Mouse (Mus musculus): Measurements from ENCODE around the gene Ank. TPM values are rescaled to one million over a fixed set of nuclear protein-coding genes. Genes with fewer than 3 reads are reported as not detected.

The Ank gene
- polyA plus RNA-seq, 1 experiment from 2014 or later, result 10.4 TPM

GRCm38 (mm10) chr15:27502338-27502737 lies 35.9 kb downstream of the Ank start:
- WGBS, result 92% methylated on average over 13 of the region's 13 CpGs
- H3K9ac ChIP-seq (replicated peaks), result no peak overlapping the region
- H3K9me3 ChIP-seq, result no peaks in the 10 kb centered on the region
- H3K27me3 ChIP-seq, result no peaks in the 10 kb centered on the region; the same call in 1 of the 2 replicates
- no peak overlapping the region for H3K4me3 ChIP-seq
- H3K4me1 ChIP-seq, result peaks cover 7% of the 10 kb centered on the region; the same call in 1 of the 2 replicates
- H3K4me2 ChIP-seq (replicated peaks), result no peak overlapping the region
- H3K36me3 ChIP-seq, result no peaks in the 10 kb centered on the region
- no peak overlapping the region for H3K27ac ChIP-seq (replicated peaks)
- no peak for ATAC-seq (ENCODE audit: low FRiP score, low read depth)

GRCm38 (mm10) chr15:27503221-27503620 lies 36.7 kb downstream of the Ank start:
- Histone ChIP-seq H3K27ac (replicated peaks) (no peak overlapping the region), H3K4me1 (0 out of 2 replicates have a peak, but pooled peaks cover 2% of the 10 kb centered on the region), H3K9me3 (no peaks in the 10 kb centered on the region), H3K9ac (replicated peaks) (no peak overlapping the region), H3K27me3 (no peaks in the 10 kb centered on the region; the same call in 1 of the 2 replicates), H3K36me3 (no peaks in the 10 kb centered on the region), H3K4me2 (replicated peaks) (no peak overlapping the region), H3K4me3 (no peak overlapping the region)
- ATAC-seq (ENCODE audit: low FRiP score, low read depth), result no peak
- 95% methylated on average over 9 of the region's 9 CpGs for WGBS

- ATAC-seq (ENCODE audit: low FRiP score, low read depth), result no peak
- WGBS, result 84% methylated on average over 20 of the region's 20 CpGs
- Histone ChIP-seq H3K27me3 (no peaks in the 10 kb centered on the region; the same call in 1 of the 2 replicates), H3K4me2 (replicated peaks) (no peak overlapping the region), H3K27ac (replicated peaks) (no peak overlapping the region), H3K4me1 (0 out of 2 replicates have a peak, but pooled peaks cover 2% of the 10 kb centered on the region), H3K9me3 (no peaks in the 10 kb centered on the region), H3K36me3 (no peaks in the 10 kb centered on the region), H3K9ac (replicated peaks) (no peak overlapping the region), H3K4me3 (no peak overlapping the region)
Observed at GRCm38 (mm10) chr15:27503801-27504730, 37.6 kb downstream of the Ank start.

GRCm38 (mm10) chr15:27506127-27506886 lies 39.8 kb downstream of the Ank start:
- H3K9ac ChIP-seq (replicated peaks), result no peak overlapping the region
- ATAC-seq (ENCODE audit: low FRiP score, low read depth), result no peak
- H3K27me3 ChIP-seq, result no peaks in the 10 kb centered on the region; the same call in 1 of the 2 replicates
- 60% methylated on average over 5 of the region's 5 CpGs for WGBS
- no peaks in the 10 kb centered on the region for H3K9me3 ChIP-seq
- no peak overlapping the region for H3K27ac ChIP-seq (replicated peaks)
- no peak overlapping the region for H3K4me3 ChIP-seq
- H3K4me2 ChIP-seq (replicated peaks), result no peak overlapping the region
- no peaks in the 10 kb centered on the region for H3K36me3 ChIP-seq
- H3K4me1 ChIP-seq, result 0 out of 2 replicates have a peak, but pooled peaks cover 2% of the 10 kb centered on the region

GRCm38 (mm10) chr15:27506893-27507596 lies 40.6 kb downstream of the Ank start:
- no peaks in the 10 kb centered on the region for H3K9me3 ChIP-seq
- no peak overlapping the region for H3K9ac ChIP-seq (replicated peaks)
- no peak overlapping the region for H3K4me2 ChIP-seq (replicated peaks)
- H3K27me3 ChIP-seq, result no peaks in the 10 kb centered on the region
- ATAC-seq (ENCODE audit: low FRiP score, low read depth), result no peak
- H3K4me3 ChIP-seq, result no peak overlapping the region
- 0 out of 2 replicates have a peak, but pooled peaks cover 2% of the 10 kb centered on the region for H3K4me1 ChIP-seq
- WGBS, result 90% methylated on average over 15 of the region's 15 CpGs
- H3K36me3 ChIP-seq, result no peaks in the 10 kb centered on the region
- H3K27ac ChIP-seq (replicated peaks), result no peak overlapping the region

GRCm38 (mm10) chr15:27508169-27508568 lies 41.7 kb downstream of the Ank start:
- H3K27me3 ChIP-seq, result no peaks in the 10 kb centered on the region
- no peak for ATAC-seq (ENCODE audit: low FRiP score, low read depth)
- H3K4me3 ChIP-seq, result no peak overlapping the region
- no peaks in the 10 kb centered on the region for H3K4me1 ChIP-seq
- H3K9me3 ChIP-seq, result no peaks in the 10 kb centered on the region
- no peak overlapping the region for H3K27ac ChIP-seq (replicated peaks)
- WGBS, result 88% methylated on average over 7 of the region's 7 CpGs
- H3K9ac ChIP-seq (replicated peaks), result no peak overlapping the region
- no peaks in the 10 kb centered on the region for H3K36me3 ChIP-seq
- H3K4me2 ChIP-seq (replicated peaks), result no peak overlapping the region

- Histone ChIP-seq H3K27me3 (no peaks in the 10 kb centered on the region), H3K36me3 (no peaks in the 10 kb centered on the region), H3K4me2 (replicated peaks) (no peak overlapping the region), H3K4me3 (no peak overlapping the region), H3K27ac (replicated peaks) (no peak overlapping the region), H3K4me1 (no peaks in the 10 kb centered on the region), H3K9me3 (no peaks in the 10 kb centered on the region), H3K9ac (replicated peaks) (no peak overlapping the region)
- ATAC-seq (ENCODE audit: low FRiP score, low read depth), result no peak
- WGBS, result 96% methylated on average over 17 of the region's 17 CpGs
Observed at GRCm38 (mm10) chr15:27508982-27509381, 42.5 kb downstream of the Ank start.

GRCm38 (mm10) chr15:27516927-27517326 lies 50.5 kb downstream of the Ank start:
- Histone ChIP-seq H3K36me3 (no peaks in the 10 kb centered on the region), H3K27ac (replicated peaks) (no peak overlapping the region), H3K27me3 (no peaks in the 10 kb centered on the region), H3K4me3 (no peak overlapping the region), H3K4me2 (replicated peaks) (no peak overlapping the region), H3K9me3 (no peaks in the 10 kb centered on the region), H3K4me1 (peaks cover 8% of the 10 kb centered on the region; the same call in 1 of the 2 replicates), H3K9ac (replicated peaks) (no peak overlapping the region)
- 26% methylated on average over 1 of the region's 1 CpGs for WGBS
- no peak for ATAC-seq (ENCODE audit: low FRiP score, low read depth)

- no peak for ATAC-seq (ENCODE audit: low FRiP score, low read depth)
- Histone ChIP-seq H3K36me3 (no peaks in the 10 kb centered on the region), H3K4me1 (peaks cover 8% of the 10 kb centered on the region; the same call in 1 of the 2 replicates), H3K27ac (replicated peaks) (no peak overlapping the region), H3K9me3 (no peaks in the 10 kb centered on the region), H3K4me3 (no peak overlapping the region), H3K4me2 (replicated peaks) (no peak overlapping the region), H3K9ac (replicated peaks) (no peak overlapping the region), H3K27me3 (no peaks in the 10 kb centered on the region)
- 90% methylated on average over 8 of the region's 8 CpGs for WGBS
Observed at GRCm38 (mm10) chr15:27518026-27518425, 51.5 kb downstream of the Ank start.

- Histone ChIP-seq H3K4me3 (no peak overlapping the region), H3K27me3 (no peaks in the 10 kb centered on the region), H3K9ac (replicated peaks) (no peak overlapping the region), H3K36me3 (no peaks in the 10 kb centered on the region), H3K4me1 (peaks cover 8% of the 10 kb centered on the region; the same call in 1 of the 2 replicates), H3K4me2 (replicated peaks) (no peak overlapping the region), H3K27ac (replicated peaks) (no peak overlapping the region), H3K9me3 (no peaks in the 10 kb centered on the region)
- WGBS, result 93% methylated on average over 7 of the region's 7 CpGs
- no peak for ATAC-seq (ENCODE audit: low FRiP score, low read depth)
Observed at GRCm38 (mm10) chr15:27519857-27520256, 53.4 kb downstream of the Ank start.

- no peak overlapping the region for H3K4me3 ChIP-seq
- H3K4me1 ChIP-seq, result peaks cover 3% of the 10 kb centered on the region; the same call in 1 of the 2 replicates
- H3K9me3 ChIP-seq, result no peaks in the 10 kb centered on the region
- no peaks in the 10 kb centered on the region for H3K27me3 ChIP-seq
- H3K9ac ChIP-seq (replicated peaks), result no peak overlapping the region
- WGBS, result 80% methylated on average over 12 of the region's 12 CpGs
- H3K4me2 ChIP-seq (replicated peaks), result no peak overlapping the region
- no peak for ATAC-seq (ENCODE audit: low FRiP score, low read depth)
- H3K36me3 ChIP-seq, result no peaks in the 10 kb centered on the region
- H3K27ac ChIP-seq (replicated peaks), result no peak overlapping the region
Observed at GRCm38 (mm10) chr15:27525233-27526005, 58.9 kb downstream of the Ank start.
